8 mouse cellular contexts compared by ENCODE assay signal in genomic region chr10:126810346-126811095, GRCm38 (mm10).
DNase-seq lines count a peak whose midpoint lies in the region; ATAC-seq and TF ChIP-seq lines count a peak whose summit lies in the region.

No protein-coding gene starts in this region.

- no peak overlapping the region for H3K27ac ChIP-seq in heart, embryonic 14.5 days (replicated peaks in 1 of 2; ENCODE audit: control insufficient read depth in 1 of 2, insufficient read depth in 1 of 2, low read depth in 2 of 2, low read length in 2 of 2)
- no peak overlapping the region for H3K27ac ChIP-seq in kidney, postnatal 0 days
- no peak overlapping the region for H3K27ac ChIP-seq in stomach, postnatal 0 days (replicated peaks)

- no peaks in the 10 kb centered on the region for H3K9me3 ChIP-seq in heart, embryonic 14.5 days (ENCODE audit: control insufficient read depth, low read length)
- H3K9me3 ChIP-seq in kidney, postnatal 0 days (replicated peaks; ENCODE audit: low read length) = no peaks in the 10 kb centered on the region
- no peaks in the 10 kb centered on the region for H3K9me3 ChIP-seq in stomach, postnatal 0 days (ENCODE audit: control insufficient read depth, low read length)

- 64% methylated on average over 11 of the region's 11 CpGs for WGBS in heart, embryonic 14.5 days
- 52% methylated on average over 11 of the region's 11 CpGs for WGBS in kidney, postnatal 0 days
- 51% methylated on average over 11 of the region's 11 CpGs for WGBS in stomach, postnatal 0 days

- H3K4me1 ChIP-seq in heart, embryonic 14.5 days (ENCODE audit: control insufficient read depth in 2 of 2, insufficient read depth in 2 of 2, low read length in 2 of 2) = no peaks in the 10 kb centered on the region; a peak in 2 of 4 replicates
- H3K4me1 ChIP-seq in kidney, postnatal 0 days (replicated peaks; ENCODE audit: insufficient read depth, low read length) = no peaks in the 10 kb centered on the region
- no peaks in the 10 kb centered on the region for H3K4me1 ChIP-seq in stomach, postnatal 0 days (replicated peaks; ENCODE audit: control insufficient read depth, insufficient read depth)

- H3K4me2 ChIP-seq in heart, embryonic 14.5 days (ENCODE audit: low read length) = peak overlapping the region; percentile 55
- peak overlapping the region; percentile 49 for H3K4me2 ChIP-seq in kidney, postnatal 0 days (ENCODE audit: low read length)
- peak overlapping the region; percentile 52 for H3K4me2 ChIP-seq in stomach, postnatal 0 days (replicated peaks; ENCODE audit: low read depth)

- no peak for DNase-seq in heart, postnatal 4 days
- peak; percentile 45 for DNase-seq in right cerebral cortex, postnatal 4 days
- no peak for DNase-seq in right cerebral cortex, postnatal 36 days (ENCODE audit: low spot score in 2 of 2)
- peak; percentile 23 for DNase-seq in kidney, postnatal 0 days (ENCODE audit: low spot score)
- no peak for DNase-seq in stomach, postnatal 0 days (ENCODE audit: low spot score)
- no peak for DNase-seq in spleen, postnatal 10 days (ENCODE audit: low spot score in 2 of 2)
- DNase-seq in frontal cortex, postnatal 10 days (ENCODE audit: low spot score in 2 of 2) = no peak

- peak; percentile 41 for TF ChIP-seq CTCF in kidney, postnatal 0 days (IDR thresholded peaks at IDR 0.05; ENCODE audit: low read depth)
- TF ChIP-seq CTCF in stomach, postnatal 0 days (IDR thresholded peaks at IDR 0.05; ENCODE audit: low read depth) = peak; percentile 51

- H3K4me3 ChIP-seq in heart, embryonic 14.5 days (ENCODE audit: control insufficient read depth in 1 of 2, insufficient read depth in 1 of 2, low read depth in 1 of 2, low read length in 2 of 2) = no peak overlapping the region; a peak in 1 of 4 replicates
- H3K4me3 ChIP-seq in kidney, postnatal 0 days (replicated peaks; ENCODE audit: low read depth, low read length) = no peak overlapping the region
- H3K4me3 ChIP-seq in stomach, postnatal 0 days (ENCODE audit: low read depth, low read length) = no peak overlapping the region

- no peak for TF ChIP-seq EP300 in stomach, postnatal 0 days (optimal IDR thresholded peaks at IDR 0.05)

- ATAC-seq in heart, embryonic 14.5 days (ENCODE audit: insufficient number of reproducible peaks, insufficient read depth, low FRiP score, low read depth) = no peak
- no peak for ATAC-seq in kidney, postnatal 0 days (replicated peaks; ENCODE audit: low FRiP score, low read depth)
- no peak for ATAC-seq in stomach, postnatal 0 days (ENCODE audit: low FRiP score, low TSS enrichment)

- H3K9ac ChIP-seq in heart, embryonic 14.5 days (ENCODE audit: low read length) = no peak overlapping the region
- no peak overlapping the region for H3K9ac ChIP-seq in kidney, postnatal 0 days (ENCODE audit: low read depth, low read length)
- H3K9ac ChIP-seq in stomach, postnatal 0 days (ENCODE audit: low read length) = no peak overlapping the region

- no peaks in the 10 kb centered on the region for H3K27me3 ChIP-seq in heart, embryonic 14.5 days (ENCODE audit: control insufficient read depth, insufficient read depth, low read length)
- no peaks in the 10 kb centered on the region for H3K27me3 ChIP-seq in kidney, postnatal 0 days (ENCODE audit: insufficient read depth, low read length)
- H3K27me3 ChIP-seq in stomach, postnatal 0 days (ENCODE audit: control insufficient read depth, insufficient read depth, low read length) = no peaks in the 10 kb centered on the region

- H3K36me3 ChIP-seq in heart, embryonic 14.5 days (ENCODE audit: control insufficient read depth, insufficient read depth, low read length) = no peaks in the 10 kb centered on the region
- H3K36me3 ChIP-seq in kidney, postnatal 0 days (ENCODE audit: insufficient read depth, low read length) = no peaks in the 10 kb centered on the region
- no peaks in the 10 kb centered on the region for H3K36me3 ChIP-seq in stomach, postnatal 0 days (ENCODE audit: control insufficient read depth, insufficient read depth, low read length)

Comparison
In these comparisons a context has a peak if more than half of its experiments do, and no peak if none do; other contexts are left out.
1. DNase-seq: peak in right cerebral cortex, postnatal 4 days (single experiment) and kidney, postnatal 0 days (single experiment); none in heart, postnatal 4 days (single experiment), right cerebral cortex, postnatal 36 days (0 of 2), stomach, postnatal 0 days (single experiment), spleen, postnatal 10 days (0 of 2) and frontal cortex, postnatal 10 days (0 of 2).
2. Peak in every context shown above with its lines, with median percentiles within 50 percentile points of each other: H3K4me2 ChIP-seq.